ENCODE assay signal across 16 mouse cellular contexts in genomic region chr4:124893769-124894168, GRCm38 (mm10). TPM values are rescaled to one million over a fixed set of nuclear protein-coding genes. Genes with fewer than 3 reads are reported as not detected.
A peak's percentile ranks its signal among the peaks of the same experiment; 100 is the strongest.
DNase-seq lines count a peak whose midpoint lies in the region; ATAC-seq lines count a peak whose summit lies in the region.
"Had no signal": no experiment of that assay in that cellular context is flagged by ENCODE, and none has a peak within 500 bp of the region (broad histone marks: within the 10 kb centered on the region; RNA-seq: fewer than 3 reads in every experiment).

No protein-coding gene starts in this region.

- H3K27ac ChIP-seq in hindbrain, embryonic 13.5 days: no peak overlapping the region
- no peak overlapping the region for H3K27ac ChIP-seq in midbrain, embryonic 16.5 days (ENCODE audit: low read length)
- no peak overlapping the region for H3K27ac ChIP-seq in liver, embryonic 11.5 days (ENCODE audit: low read depth, low read length)
- H3K27ac ChIP-seq: limb, embryonic 13.5 days had no signal

- peaks cover 67% of the 10 kb centered on the region for H3K27me3 ChIP-seq in hindbrain, embryonic 13.5 days
- H3K27me3 ChIP-seq in midbrain, embryonic 16.5 days (ENCODE audit: control insufficient read depth, insufficient read depth, low read depth, low read length): peaks cover 5% of the 10 kb centered on the region; the same call in 1 of the 2 replicates
- H3K27me3 ChIP-seq in liver, embryonic 11.5 days (replicated peaks; ENCODE audit: control insufficient read depth, insufficient read depth, low read length): peaks cover 66% of the 10 kb centered on the region

- peak; percentile 24 for DNase-seq in cerebellum, adult 9-10 months
- DNase-seq in cerebellum, postnatal 10 days: no peak
- peak; percentile 39 for DNase-seq in ZHBTc4 (ENCODE audit: low read depth, low spot score)
- DNase-seq in liver, embryonic 11.5 days (ENCODE audit: low spot score): no peak
- DNase-seq in heart, postnatal 10 days: no peak
- no peak for DNase-seq in gastrocnemius, postnatal 14 days
- DNase-seq: B cell, adult 2 months; gastrocnemius, postnatal 25 days; kidney, postnatal 10 days; lung, adult 2 months had no signal

- 0 out of 2 replicates have a peak, but pooled peaks have one; percentile 11 for ATAC-seq in hindbrain, embryonic 13.5 days (ENCODE audit: low FRiP score)
- no peak; the same call in 1 of the 2 replicates for ATAC-seq in midbrain, embryonic 16.5 days
- ATAC-seq in liver, embryonic 11.5 days (replicated peaks; ENCODE audit: low FRiP score): no peak
- ATAC-seq: inflammation-experienced regulatory T-cells, adult 6 months had no signal

- H3K4me1 ChIP-seq in hindbrain, embryonic 13.5 days (replicated peaks): peaks cover 26% of the 10 kb centered on the region
- H3K4me1 ChIP-seq in midbrain, embryonic 16.5 days (ENCODE audit: control insufficient read depth, insufficient read depth, low read length): peaks cover 15% of the 10 kb centered on the region
- H3K4me1 ChIP-seq in liver, embryonic 11.5 days (replicated peaks; ENCODE audit: control insufficient read depth, insufficient read depth, low read length): peaks cover 4% of the 10 kb centered on the region

- H3K9me3 ChIP-seq in hindbrain, embryonic 13.5 days: no peaks in the 10 kb centered on the region
- H3K9me3 ChIP-seq in midbrain, embryonic 16.5 days (replicated peaks; ENCODE audit: control insufficient read depth, low read length, poor library complexity, severe bottlenecking): no peaks in the 10 kb centered on the region
- no peaks in the 10 kb centered on the region for H3K9me3 ChIP-seq in liver, embryonic 11.5 days (ENCODE audit: control insufficient read depth, low read length)
- H3K9me3 ChIP-seq: limb, embryonic 13.5 days had no signal

- WGBS in hindbrain, embryonic 13.5 days: 20% methylated on average over 6 of the region's 6 CpGs
- 25% methylated on average over 6 of the region's 6 CpGs for WGBS in midbrain, embryonic 16.5 days
- WGBS in liver, embryonic 11.5 days: 45% methylated on average over 6 of the region's 6 CpGs

- peak overlapping the region; percentile 50 for H3K4me3 ChIP-seq in hindbrain, embryonic 13.5 days
- peak overlapping the region; percentile 56 for H3K4me3 ChIP-seq in midbrain, embryonic 16.5 days (ENCODE audit: low read depth, low read length)
- H3K4me3 ChIP-seq in liver, embryonic 11.5 days (ENCODE audit: low read depth, low read length): no peak overlapping the region

- H3K4me2 ChIP-seq in hindbrain, embryonic 13.5 days: peak overlapping the region; percentile 68
- H3K4me2 ChIP-seq in midbrain, embryonic 16.5 days (ENCODE audit: low read length): peak overlapping the region; percentile 76
- H3K4me2 ChIP-seq in liver, embryonic 11.5 days: no peak overlapping the region

- H3K36me3 ChIP-seq in hindbrain, embryonic 13.5 days: no peaks in the 10 kb centered on the region
- H3K36me3 ChIP-seq in midbrain, embryonic 16.5 days (ENCODE audit: control insufficient read depth, insufficient read depth, low read length): no peaks in the 10 kb centered on the region
- H3K36me3 ChIP-seq in liver, embryonic 11.5 days (ENCODE audit: control insufficient read depth, insufficient read depth, low read length): no peaks in the 10 kb centered on the region
- H3K36me3 ChIP-seq: limb, embryonic 13.5 days had no signal

- peak overlapping the region; percentile 74 for H3K9ac ChIP-seq in hindbrain, embryonic 13.5 days
- peak overlapping the region; percentile 79 for H3K9ac ChIP-seq in midbrain, embryonic 16.5 days (ENCODE audit: low read depth, low read length)
- H3K9ac ChIP-seq in liver, embryonic 11.5 days (ENCODE audit: low read depth, low read length): no peak overlapping the region

- intact Hi-C loops in heart, postnatal 10 days (cut with DNase I): no loop called here
- intact Hi-C loops in gastrocnemius, postnatal 14 days (cut with DNase I; ENCODE audit: low total_unique reads): no loop called here

RNA-seq across cellular contexts. Expression of gene Epha10, which starts 13.1 kb away (rescaled TPM):
- polyA plus RNA-seq in hindbrain, embryonic 13.5 days (2015; fragmentation: Nextera tagmentation; extraction: Ambion mirVana): 5.4 and 6.2 TPM in 2 replicates
- 12.7 and 17.0 TPM in 2 replicates for polyA plus RNA-seq in midbrain, embryonic 16.5 days (2015; fragmentation: Nextera tagmentation; extraction: Ambion mirVana)
- 0.08 TPM in 1 of 2 replicates, not detected in the other for polyA plus RNA-seq in liver, embryonic 11.5 days (2014; fragmentation: Nextera tagmentation; extraction: Ambion mirVana)
- total RNA-seq in heart, postnatal 10 days (2021): not detected
- not detected for total RNA-seq in gastrocnemius, postnatal 14 days (2021)
- total RNA-seq: gastrocnemius, postnatal 25 days; MEL had no signal
- polyA plus RNA-seq: heart, embryonic 14.5 days; inflammation-experienced regulatory T-cells, adult 6 months; lung, adult 2 months had no signal

RNA-seq across cellular contexts. Expression of gene Maneal, which starts 31.8 kb away (rescaled TPM):
- polyA plus RNA-seq in hindbrain, embryonic 13.5 days (2015; fragmentation: Nextera tagmentation; extraction: Ambion mirVana): 8.1 and 8.8 TPM in 2 replicates
- polyA plus RNA-seq in midbrain, embryonic 16.5 days (2015; fragmentation: Nextera tagmentation; extraction: Ambion mirVana): 10.3 and 11.0 TPM in 2 replicates
- polyA plus RNA-seq in liver, embryonic 11.5 days (2014; fragmentation: Nextera tagmentation; extraction: Ambion mirVana): 0.18 and 0.23 TPM in 2 replicates
- total RNA-seq in heart, postnatal 10 days (2021): under 1 TPM; 0.10 to 0.22 TPM
- under 1 TPM; 0.16 TPM for total RNA-seq in gastrocnemius, postnatal 14 days (2021)

RNA-seq across cellular contexts. Expression of gene 1110065P20Rik, which starts 42.8 kb away (rescaled TPM):
- 77.8 and 84.4 TPM in 2 replicates for polyA plus RNA-seq in hindbrain, embryonic 13.5 days (2015; fragmentation: Nextera tagmentation; extraction: Ambion mirVana)
- 81.9 and 94.4 TPM in 2 replicates for polyA plus RNA-seq in midbrain, embryonic 16.5 days (2015; fragmentation: Nextera tagmentation; extraction: Ambion mirVana)
- polyA plus RNA-seq in liver, embryonic 11.5 days (2014; fragmentation: Nextera tagmentation; extraction: Ambion mirVana): 25.5 and 26.2 TPM in 2 replicates
- total RNA-seq in heart, postnatal 10 days (2021): 10 to 100 TPM; 28.7 to 33.5 TPM
- total RNA-seq in gastrocnemius, postnatal 14 days (2021): 10 to 100 TPM; 20.2 to 21.4 TPM

RNA-seq across cellular contexts. Expression of gene 9930104L06Rik, which starts 43.1 kb away (rescaled TPM):
- polyA plus RNA-seq in hindbrain, embryonic 13.5 days (2015; fragmentation: Nextera tagmentation; extraction: Ambion mirVana): 13.1 and 15.9 TPM in 2 replicates
- 16.1 and 17.0 TPM in 2 replicates for polyA plus RNA-seq in midbrain, embryonic 16.5 days (2015; fragmentation: Nextera tagmentation; extraction: Ambion mirVana)
- 3.5 and 4.1 TPM in 2 replicates for polyA plus RNA-seq in liver, embryonic 11.5 days (2014; fragmentation: Nextera tagmentation; extraction: Ambion mirVana)
- total RNA-seq in heart, postnatal 10 days (2021): 10 to 100 TPM; 10.7 to 11.2 TPM
- 1 to 10 TPM; 5.9 to 7.3 TPM for total RNA-seq in gastrocnemius, postnatal 14 days (2021)

RNA-seq across cellular contexts. Expression of gene Yrdc, which starts 43.3 kb away (rescaled TPM):
- polyA plus RNA-seq in hindbrain, embryonic 13.5 days (2015; fragmentation: Nextera tagmentation; extraction: Ambion mirVana): 40.5 and 41.1 TPM in 2 replicates
- 39.1 and 41.6 TPM in 2 replicates for polyA plus RNA-seq in midbrain, embryonic 16.5 days (2015; fragmentation: Nextera tagmentation; extraction: Ambion mirVana)
- 43.5 and 49.2 TPM in 2 replicates for polyA plus RNA-seq in liver, embryonic 11.5 days (2014; fragmentation: Nextera tagmentation; extraction: Ambion mirVana)
- 10 to 100 TPM; 20.9 to 24.4 TPM for total RNA-seq in heart, postnatal 10 days (2021)
- 1 to 10 TPM; 7.9 to 8.4 TPM for total RNA-seq in gastrocnemius, postnatal 14 days (2021)

Comparison
In these comparisons a context has a peak if more than half of its experiments do, and no peak if none do; other contexts are left out.
1. DNase-seq: peak in cerebellum, adult 9-10 months (single experiment) and ZHBTc4 (single experiment); none in cerebellum, postnatal 10 days (0 of 2), liver, embryonic 11.5 days (single experiment), heart, postnatal 10 days (0 of 2) and gastrocnemius, postnatal 14 days (single experiment).